Mouse (Mus musculus) left cerebral cortex, postnatal 4 days (tissue): ENCODE data around the gene Appbp2. TPM values are rescaled to one million over a fixed set of nuclear protein-coding genes. Genes with fewer than 3 reads are reported as not detected.

Source experiments
- DNase-seq: peaks from one replicate; pipeline ENCODE4 v3.0.0-alpha.2; 2022
- intact Hi-C: fragments of 180-260 bp; cut with DNase I; formaldehyde crosslinking; loops from one replicate; pipeline ENCODE4 v1.15.1; 2025
- total RNA-seq, 2 experiments: library from RNA; stranded (reverse); gene quantifications; 2 replicates each; pipeline ENCODE4 v1.2.3; 2021

Appbp2 gene
- total RNA-seq, 2 experiments from 2014 or later, result 63.7 to 66.3 TPM

DNA sequence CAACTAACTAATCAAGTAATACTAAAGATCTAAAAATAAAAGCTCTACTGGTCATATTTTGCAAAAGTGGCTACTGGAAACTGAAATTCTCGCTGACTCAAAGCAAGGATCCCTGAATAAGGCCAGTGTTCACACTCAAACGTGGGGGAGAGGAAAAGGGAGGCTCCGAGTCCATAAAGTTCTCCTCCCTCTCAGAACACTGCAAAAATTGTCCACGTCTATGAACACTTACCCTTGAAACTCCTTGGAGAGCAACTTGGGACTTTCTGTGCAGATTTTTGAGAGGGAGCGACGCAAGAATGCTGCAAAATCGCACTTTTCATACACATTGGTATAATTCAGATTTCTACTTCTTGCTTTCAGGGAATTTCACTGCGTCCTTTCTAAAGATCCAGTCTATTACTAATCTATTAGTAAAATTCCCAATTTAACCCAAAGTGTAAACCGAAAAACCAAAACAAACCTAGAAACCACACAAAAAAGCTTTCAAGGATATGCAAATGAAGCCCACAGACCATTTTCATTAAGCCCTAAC lies 1.2 kb downstream of the Appbp2 start:
- intact Hi-C loops, result no loop called here
- no peak for DNase-seq

DNA sequence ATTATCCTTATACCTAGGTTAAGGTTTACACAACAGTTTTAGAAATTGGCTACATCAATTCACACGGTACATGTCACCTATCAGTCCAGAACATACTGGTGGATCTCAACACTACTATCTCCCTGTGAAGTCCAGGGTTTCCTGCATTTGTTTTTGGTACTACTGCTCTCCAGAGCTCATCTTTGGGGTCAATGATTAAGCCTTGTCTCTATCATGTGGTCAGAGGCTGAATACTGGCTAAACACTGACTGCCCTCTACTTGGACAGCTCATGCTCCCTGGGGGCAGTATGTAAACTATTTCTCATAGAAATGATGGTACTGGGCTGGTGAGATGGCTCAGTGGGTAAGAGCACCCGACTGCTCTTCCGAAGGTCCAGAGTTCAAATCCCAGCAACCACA lies 11.7 kb downstream of the Appbp2 start:
- DNase-seq, result no peak
- intact Hi-C loops, result no loop called here

DNA sequence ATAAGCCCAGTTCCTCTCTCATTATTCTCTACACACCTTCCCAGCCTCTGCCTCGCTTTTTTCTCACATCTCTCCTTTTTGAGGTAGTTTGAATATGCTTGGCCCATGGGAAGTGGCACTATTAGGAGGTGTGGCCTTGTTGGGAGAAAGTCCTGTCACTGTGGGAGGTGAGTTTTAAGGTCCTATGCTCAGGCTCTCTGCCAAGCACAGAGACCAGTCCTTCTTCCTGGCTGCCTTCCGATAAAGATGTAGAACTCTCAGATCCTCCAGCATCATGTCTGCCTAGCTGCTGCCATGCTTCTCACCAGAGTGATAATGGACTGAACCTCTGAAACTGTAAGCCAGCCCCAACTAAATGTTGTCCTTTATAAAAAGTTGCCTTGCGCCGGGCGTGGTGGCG lies 12.4 kb downstream of the Appbp2 start:
- intact Hi-C loops, result no loop called here
- no peak for DNase-seq

DNA sequence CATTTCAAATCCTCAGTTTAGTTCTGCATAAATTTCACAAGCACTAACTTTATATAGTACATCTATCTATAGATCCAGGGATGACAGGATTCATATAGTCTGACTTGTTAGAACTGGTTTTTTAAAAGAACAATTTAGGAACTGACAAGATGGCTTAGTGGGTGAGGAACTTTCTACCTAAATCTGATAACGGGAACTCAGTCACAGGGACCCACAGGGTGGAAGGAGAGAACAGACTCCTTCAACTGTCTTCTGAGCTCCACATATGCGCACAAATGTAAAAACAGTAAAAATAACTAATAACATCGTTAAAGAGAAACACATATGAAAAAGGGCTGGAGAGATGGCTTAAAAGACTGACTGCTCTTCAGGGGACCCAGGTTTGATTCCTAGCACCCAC lies 15.9 kb downstream of the Appbp2 start:
- no peak for DNase-seq
- intact Hi-C loops, result no loop called here

DNA sequence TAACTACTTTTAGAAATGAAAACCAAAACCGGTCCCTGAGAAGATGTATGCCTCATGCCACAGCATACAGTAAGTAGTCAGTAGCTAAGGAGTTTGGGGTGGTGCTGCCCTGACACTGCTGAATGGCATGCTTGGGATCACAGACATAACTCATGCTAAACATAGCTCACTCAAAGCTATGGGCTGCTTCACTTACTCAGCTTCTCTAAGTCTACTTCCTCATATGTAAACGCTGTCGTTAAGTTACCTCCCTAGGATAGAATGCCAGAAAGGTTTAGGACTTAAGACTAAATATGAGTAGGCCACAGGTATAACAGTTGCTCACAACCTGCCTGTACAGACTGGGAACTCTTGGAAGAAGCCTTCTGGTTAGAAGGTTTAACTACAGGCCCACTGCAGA lies 20.3 kb downstream of the Appbp2 start:
- intact Hi-C loops, result no loop called here

DNA sequence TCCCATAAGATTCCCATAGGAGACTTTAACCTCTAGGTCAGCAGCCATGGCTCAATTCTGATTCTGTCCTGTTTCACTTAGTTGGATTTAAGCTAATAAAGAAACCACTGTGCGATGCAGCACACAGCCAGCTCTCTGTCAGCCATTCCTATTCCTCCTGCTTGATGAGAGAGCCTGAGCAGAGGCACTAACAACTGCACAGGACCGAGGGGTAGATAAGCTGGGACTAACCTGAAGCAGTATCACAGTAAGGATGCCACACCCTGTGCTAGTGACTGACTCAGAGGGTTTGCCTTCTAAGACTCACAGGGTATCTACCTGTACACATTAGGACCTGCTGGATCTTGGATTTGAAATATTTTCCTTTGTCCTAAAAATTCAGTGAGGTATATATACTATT lies 21.7 kb downstream of the Appbp2 start:
- intact Hi-C loops, result no loop called here
- no peak for DNase-seq

More for the DNA sequence above, 20.3 kb downstream of the Appbp2 start:
- DNase-seq, result no peak

DNA sequence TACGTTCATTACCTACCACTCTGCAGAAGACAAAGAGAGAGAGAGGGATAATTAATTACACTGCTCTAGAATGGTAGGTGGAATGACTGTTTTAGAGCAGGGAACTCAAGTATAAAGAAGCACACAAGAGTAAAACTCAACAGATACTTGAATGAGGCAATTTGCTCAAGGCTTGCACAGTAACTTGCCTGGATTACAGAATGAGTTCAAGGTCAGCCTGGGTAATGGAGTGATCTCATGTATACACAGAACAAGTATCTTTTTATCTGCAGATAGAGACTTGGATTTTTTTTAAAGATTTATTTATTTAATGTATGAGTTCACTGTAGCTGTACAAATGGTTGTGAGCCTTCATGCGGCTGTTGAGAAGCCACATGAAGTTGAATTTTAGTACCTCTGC lies 23.8 kb downstream of the Appbp2 start:
- DNase-seq, result no peak
- intact Hi-C loops, result no loop called here

DNA sequence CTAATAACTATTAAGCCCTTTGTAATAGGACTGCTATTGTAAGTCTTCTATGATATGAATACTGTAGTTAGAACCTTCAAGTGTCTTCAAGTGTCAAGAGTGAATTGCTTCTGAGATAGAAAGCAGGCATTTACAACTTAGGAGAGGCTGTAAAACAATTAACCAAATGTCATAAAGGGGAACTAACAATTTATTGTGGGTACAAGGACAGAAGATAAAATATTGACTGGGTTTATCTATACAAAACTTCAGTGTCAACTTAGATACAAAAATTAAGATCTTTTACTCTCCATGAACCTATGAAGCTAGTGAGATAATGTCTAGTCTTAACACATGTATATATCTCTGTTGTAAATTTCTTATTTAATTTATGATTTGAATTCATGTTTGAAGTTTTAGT lies 28.7 kb downstream of the Appbp2 start:
- intact Hi-C loops, result no loop called here
- DNase-seq, result no peak

DNA sequence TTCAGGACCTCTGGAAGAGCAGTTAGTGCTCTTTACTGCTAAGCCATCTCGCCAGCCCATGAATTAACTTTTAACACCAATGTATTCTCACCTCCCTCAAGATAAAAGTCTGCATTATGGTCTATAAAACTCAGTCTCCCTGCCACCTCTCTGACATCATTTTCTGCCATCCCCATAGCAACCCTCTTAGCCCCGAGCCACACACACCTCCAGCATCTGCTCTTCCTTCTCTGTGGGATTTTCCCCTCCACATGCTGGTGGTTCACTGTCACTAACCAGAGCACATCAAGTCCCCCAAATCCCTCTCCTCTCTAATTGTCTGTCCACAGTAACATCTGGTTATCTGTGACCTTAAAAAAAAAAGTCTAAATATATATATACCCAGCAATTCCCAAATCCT lies 36.0 kb downstream of the Appbp2 start:
- DNase-seq, result no peak
- intact Hi-C loops, result loop anchor here (10.0 kb wide), 1 partner anchor 164 kb away; no protein-coding TSS in a partner anchor

DNA sequence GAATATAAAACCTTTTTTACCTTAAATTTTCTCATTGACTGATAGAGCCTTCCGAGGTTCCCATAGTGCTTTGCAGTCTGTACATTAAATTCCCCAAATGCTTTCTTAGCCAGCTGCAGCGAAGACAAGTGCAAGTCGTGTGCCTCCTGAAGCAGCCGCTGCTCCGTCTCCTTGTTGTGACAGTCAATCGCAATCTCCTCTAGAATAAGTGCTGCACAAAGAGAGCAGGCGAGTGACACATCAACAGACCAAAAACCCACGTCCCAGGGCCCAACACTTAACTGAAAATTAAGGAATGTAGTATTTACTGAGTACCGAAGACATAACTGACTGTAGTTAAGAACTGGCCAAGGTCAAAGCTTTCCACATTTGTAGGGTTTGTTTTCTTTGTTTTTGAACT lies 38.9 kb downstream of the Appbp2 start:
- DNase-seq, result no peak
- intact Hi-C loops, result loop anchor here (10.0 kb wide), 1 partner anchor 161 kb away; no protein-coding TSS in a partner anchor

DNA sequence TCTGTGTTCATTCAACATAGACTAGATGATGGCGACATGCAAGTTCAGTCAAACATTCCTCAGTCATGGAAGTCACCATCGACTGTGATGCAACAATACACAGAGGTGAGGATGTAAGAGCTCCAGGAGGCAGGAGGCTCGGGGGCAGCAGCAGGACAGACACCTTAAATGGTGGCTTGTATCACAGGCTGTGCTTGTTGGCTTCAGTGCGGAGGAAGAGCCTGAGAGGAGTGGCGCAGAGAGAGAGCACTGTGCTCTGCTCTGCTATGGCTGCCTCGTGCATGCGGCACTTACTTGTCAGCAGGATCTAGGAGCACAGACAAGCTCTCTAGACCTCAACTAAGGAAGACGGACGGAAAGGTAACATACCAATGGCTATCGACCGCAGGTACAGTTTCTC lies 40.7 kb downstream of the Appbp2 start:
- DNase-seq, result no peak
- intact Hi-C loops, result loop anchor here (10.0 kb wide), 1 partner anchor 159 kb away; no protein-coding TSS in a partner anchor

DNA sequence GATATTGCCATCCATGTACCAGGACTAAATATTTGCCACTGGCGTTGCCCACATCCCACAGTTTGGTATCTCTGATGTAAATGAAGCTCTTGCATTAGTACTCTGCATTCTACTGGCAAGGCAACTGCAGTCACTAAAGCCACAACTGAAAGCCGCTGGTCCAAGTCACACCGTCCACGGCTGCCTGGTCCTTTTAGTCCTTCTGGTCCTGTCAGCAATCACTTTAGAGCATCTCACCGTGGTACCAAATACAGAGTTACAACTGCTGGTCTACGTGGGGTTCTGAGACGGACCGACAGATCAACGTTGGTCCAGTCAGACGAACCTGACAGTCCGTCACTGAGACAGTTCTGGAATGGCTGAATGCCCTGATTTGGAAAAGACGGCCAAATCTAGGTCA lies 44.2 kb downstream of the Appbp2 start:
- intact Hi-C loops, result loop anchor here (10.0 kb wide), 1 partner anchor 156 kb away; no protein-coding TSS in a partner anchor
- no peak for DNase-seq

DNA sequence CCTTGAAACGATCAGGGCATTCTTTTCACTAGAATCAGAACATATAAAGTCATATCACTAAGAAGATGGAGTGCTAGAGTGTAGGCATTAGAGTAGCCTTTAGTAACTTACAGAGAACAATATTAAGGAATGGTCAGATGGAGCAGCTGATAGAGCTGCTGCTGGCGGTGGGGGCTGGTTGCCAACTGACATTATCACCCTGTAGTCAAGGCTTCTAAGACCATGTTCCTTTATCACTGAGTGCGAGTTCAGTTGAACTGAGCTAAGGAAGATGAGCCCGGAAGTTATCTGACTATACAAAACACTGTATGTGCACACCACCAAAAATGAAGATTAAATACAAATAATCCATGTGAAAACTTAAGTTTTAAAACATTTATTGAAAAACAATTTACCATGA lies 45.8 kb downstream of the Appbp2 start:
- intact Hi-C loops, result no loop called here
- DNase-seq, result no peak

DNA sequence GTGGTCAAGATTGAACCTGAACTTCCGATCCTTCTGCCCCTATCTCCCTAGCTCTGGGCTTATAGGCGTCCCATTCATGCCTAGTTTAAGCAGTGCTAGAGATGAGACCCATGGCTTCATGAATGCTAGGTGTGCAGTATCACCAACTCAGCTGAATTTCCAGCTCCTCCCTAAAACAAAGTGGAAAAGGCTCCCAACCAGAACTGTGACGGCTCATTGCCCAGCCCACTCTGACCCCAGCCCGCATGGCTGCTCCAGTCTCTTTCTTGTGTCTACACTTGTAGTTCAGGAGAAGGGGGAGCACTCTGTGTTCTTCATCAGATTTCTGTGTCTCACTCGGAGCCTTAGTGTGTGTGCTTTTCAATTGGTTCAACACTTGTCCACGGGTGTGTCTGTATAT lies 50.1 kb downstream of the Appbp2 start:
- intact Hi-C loops, result loop anchor here (5.0 kb wide), 1 partner anchor 268 kb away; the partner anchor contains the start of gene Znhit3
- no peak for DNase-seq

DNA sequence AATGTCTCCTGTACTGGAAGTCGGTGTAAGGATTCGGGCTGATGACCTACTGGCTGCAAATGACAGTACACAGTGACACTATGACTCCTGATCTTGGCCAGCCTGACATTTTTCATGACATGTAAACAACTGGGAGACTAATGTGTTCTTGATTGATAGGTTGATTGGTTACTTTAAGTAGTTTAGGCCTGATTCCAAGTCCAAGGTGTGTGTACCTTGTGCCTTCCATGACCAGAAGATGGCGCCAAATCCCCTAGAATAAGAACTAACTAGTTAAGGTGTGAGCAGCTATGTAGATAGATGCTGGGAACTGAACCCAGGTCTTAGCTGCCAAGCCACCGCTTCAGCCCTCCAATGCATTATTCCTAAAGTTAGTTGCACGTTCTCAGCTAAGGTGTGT lies 50.8 kb downstream of the Appbp2 start:
- intact Hi-C loops, result loop anchor here (5.0 kb wide), 1 partner anchor 267 kb away; the partner anchor contains the start of gene Znhit3
- DNase-seq, result peak; percentile 25

DNA sequence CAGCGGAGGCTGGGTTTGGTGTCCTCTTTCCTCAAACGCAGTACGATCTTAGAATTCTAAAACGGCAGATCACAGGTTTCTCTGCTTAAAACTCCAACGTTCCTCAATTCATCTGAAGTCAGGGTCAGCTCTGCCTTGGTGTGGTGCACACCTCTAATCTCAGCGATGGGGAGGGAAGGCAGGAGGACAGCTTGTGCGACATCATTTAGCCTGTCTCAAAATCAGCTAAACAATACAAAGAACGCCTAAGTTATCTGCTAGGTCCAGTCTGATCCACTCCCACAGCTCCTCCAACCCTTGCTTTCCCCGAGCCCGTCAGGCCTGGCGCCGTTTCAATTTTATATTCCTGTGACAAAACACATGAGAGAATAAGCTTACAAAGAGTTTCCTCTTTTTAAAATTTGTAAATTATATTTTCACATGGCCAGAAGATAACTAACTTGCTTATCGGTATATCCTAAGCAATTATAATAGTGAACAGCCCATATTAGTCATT lies 51.6 kb downstream of the Appbp2 start:
- intact Hi-C loops, result loop anchor here (5.0 kb wide), 1 partner anchor 266 kb away; the partner anchor contains the start of gene Znhit3
- DNase-seq, result peak; percentile 42

DNA sequence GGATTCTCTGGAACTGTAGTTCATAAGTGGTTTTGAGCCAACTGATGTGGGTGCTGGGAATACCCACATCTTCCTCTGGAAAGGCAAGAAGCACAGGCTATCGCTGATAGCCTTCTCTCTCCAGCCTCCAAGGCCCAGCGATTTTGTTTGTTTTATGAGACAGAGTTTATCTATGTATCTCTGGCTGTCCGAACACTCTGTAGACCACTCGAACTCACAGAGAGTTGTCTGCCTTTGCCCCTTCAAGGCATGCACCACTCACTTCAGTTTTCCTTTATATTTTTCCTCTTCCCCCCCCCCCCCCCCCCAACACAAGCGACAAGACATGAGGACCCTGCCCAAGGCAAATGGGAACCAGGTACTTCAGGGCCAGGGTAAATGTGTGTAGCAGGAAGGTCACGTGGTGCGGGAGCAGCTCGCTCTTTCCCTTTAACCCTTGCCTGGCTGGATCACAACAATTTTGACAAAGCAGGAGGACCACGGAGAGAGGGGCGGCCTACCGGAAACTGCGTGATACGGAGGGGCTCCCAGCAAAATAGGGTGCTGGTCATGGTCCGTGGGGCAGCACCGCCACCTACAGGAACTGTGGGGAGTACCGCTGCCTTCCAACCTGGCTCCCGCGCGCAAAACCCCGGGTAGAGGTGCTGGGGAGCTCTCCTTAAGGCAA lies 52.2 kb downstream of the Appbp2 start:
- DNase-seq, result peak; percentile 89
- intact Hi-C loops, result loop anchor here (5.0 kb wide), 1 partner anchor 265 kb away; the partner anchor contains the start of gene Znhit3

DNA sequence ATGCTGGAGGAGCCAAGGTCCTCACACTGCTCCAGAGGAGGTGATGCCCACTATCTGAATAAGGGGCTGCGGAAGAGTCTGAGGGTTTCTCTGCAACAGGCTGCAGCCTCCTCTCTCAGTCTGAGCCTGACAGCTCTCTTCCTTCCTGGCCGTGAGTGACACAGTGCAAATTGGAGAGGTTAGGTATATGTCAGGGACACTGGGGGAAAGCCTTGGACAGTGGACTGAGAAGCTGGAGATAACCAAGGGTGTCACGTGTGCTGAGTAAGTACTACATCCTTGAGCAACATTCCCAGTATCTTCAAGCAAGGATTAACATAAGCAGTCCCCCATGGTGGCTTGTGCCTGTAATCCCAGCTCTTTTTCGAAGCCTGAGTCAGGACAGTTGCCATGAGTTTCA lies 56.5 kb downstream of the Appbp2 start:
- intact Hi-C loops, result no loop called here

DNA sequence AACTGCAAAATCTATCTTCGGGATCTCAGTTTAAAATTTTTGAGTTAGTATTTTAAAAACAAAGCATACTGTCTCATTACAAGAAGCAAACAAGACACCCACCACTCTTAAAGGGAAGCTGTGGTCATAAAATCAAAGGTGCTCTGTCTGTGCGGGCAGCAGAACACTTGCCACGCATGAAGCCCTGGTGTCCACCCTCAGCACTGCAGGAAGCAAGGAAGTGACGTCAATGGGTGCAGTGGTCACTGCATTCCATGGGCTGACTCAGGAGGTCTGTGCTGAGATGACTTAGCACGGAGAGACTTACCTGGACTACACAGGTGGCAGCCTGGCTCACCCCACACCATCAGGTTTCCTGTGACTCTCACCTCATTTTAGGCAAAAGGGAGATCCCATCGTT lies 57.2 kb downstream of the Appbp2 start:
- intact Hi-C loops, result no loop called here
- no peak for DNase-seq

More for the DNA sequence above, 56.5 kb downstream of the Appbp2 start:
- no peak for DNase-seq

DNA sequence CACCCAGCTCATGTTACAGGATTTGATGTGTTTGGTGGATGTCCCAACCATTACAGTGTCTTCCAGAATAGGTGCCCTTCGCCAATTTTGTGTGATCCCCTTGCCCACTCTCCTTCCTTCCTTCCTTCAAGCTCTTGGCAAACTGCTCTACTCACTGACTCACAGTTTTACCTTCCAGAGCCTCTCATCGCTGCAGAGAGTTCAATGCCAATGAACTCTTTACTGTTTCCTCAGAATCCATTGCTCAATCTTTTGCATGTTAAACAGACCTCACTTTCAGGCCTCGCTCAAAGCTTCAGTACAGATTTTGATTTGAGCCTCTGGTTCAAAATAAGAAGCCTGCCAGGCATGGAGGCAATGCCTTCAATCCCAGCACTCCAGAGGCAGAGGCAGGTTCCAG lies 59.0 kb downstream of the Appbp2 start:
- intact Hi-C loops, result no loop called here
- DNase-seq, result no peak

DNA sequence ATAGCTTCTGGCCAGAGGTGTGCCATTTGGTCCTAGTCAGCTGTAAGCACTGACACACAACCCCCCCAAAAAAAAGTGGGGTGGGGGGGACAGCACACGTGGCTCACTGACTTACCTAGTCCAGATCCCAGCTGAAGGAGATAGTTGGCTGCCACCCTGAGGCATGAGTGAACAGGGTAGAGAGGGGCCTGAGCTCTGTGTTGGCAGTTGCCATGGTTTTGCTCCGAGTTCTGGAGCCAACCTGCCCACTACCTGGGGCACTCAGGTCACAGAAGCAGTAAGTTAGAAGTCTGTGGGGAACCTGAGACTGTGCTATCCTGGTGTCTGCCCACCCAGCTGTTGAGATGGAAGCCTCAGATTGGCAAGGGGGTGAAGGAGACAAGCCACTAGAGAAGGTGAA lies 64.1 kb downstream of the Appbp2 start:
- no peak for DNase-seq
- intact Hi-C loops, result no loop called here

DNA sequence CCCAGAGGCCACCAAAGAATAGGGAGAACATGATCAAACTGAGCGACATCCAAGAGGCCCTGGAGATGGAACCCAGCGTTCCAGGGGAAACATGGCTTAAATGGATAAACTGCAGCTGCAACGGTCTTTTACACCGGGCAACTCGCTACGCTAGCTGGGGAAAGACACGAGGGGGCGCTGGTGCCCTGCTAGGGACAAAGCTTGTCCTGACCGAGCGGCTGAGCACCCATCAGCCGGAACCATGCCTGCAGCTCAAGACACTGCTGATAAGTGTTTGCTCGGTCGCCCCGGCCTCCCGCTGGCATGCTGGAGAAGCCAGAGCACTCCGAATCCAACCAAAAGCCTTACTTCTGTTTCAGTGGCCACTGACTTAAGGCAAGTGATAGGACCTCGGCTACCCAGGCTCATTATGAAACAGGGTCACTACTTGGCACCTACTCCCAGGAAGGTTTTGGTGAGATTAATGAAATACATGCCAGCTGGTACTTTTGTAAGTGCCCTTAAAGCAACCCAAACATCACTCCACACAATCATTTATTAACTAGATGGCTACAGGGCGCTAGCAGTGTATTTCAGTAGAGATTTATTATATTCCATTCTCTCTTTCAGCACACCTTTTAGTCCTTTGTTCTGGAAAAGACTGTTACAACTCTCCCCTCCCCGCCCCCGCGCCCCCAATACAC lies 64.7 kb downstream of the Appbp2 start, which contains the start of gene 1700125H20Rik:
Gene 1700125H20Rik (plus strand): TSS at position 347 of the 683 bp plus-strand sequence.
- intact Hi-C loops, result no loop called here

More for the DNA sequence above, 64.7 kb downstream of the Appbp2 start, which contains the start of gene 1700125H20Rik:
- peak; percentile 95 for DNase-seq
